Mouse (Mus musculus) right cerebral cortex, postnatal 36 days (tissue): ENCODE data around the gene Rnf220.

Source experiments
- DNase-seq, 2 experiments: peaks; one replicate each; pipeline ENCODE4 v3.0.0; 2022; ENCODE audit warnings: low spot score in 2 of 2, mixed read lengths in 1 of 2

Rnf220 gene

DNA sequence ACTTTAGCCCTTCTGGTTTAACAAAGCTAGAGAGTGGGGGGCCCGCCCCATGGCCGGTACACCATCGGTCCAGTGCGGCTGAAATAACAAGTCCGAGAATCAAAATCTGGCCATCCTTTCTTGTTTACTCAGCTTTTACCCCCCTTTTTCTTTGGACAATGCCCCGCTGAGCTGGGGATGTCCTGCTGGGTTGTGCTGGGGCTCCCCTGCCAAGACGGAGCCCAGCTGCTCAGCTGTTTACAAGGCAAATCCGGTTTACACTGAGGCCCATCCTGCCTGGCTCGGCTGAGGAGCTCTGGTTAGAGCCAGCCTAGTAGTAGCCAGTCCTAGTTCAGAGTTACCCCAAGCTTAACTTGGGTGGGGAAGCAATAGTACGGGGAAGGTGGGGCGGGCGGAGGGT is 154.1 kb downstream of the Rnf220 start:
- DNase-seq = no peak

- no peak for DNase-seq
Observed at GRCm38 (mm10) chr4:117341282-117341681, 155.6 kb downstream of the Rnf220 start.

DNA sequence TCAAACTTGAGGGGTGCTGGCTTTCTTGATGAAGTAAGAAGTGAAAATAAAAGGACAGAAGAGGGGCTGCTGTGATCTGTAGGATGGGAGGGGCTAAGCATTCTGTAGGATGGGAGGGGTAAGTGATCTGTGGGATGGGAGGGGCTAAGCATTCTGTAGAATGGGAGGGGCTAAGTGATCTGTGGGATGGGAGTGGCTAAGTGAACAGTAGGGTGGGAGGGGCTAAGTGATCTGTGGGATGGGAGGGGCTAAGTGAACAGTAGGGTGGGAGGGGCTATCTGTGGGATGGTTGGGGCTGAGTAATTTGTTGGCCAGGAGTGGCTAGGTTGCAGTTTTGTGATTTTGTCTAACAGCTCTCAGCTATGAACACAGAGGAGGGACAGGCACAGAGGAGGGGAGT is 157.1 kb downstream of the Rnf220 start:
- DNase-seq = no peak

DNA sequence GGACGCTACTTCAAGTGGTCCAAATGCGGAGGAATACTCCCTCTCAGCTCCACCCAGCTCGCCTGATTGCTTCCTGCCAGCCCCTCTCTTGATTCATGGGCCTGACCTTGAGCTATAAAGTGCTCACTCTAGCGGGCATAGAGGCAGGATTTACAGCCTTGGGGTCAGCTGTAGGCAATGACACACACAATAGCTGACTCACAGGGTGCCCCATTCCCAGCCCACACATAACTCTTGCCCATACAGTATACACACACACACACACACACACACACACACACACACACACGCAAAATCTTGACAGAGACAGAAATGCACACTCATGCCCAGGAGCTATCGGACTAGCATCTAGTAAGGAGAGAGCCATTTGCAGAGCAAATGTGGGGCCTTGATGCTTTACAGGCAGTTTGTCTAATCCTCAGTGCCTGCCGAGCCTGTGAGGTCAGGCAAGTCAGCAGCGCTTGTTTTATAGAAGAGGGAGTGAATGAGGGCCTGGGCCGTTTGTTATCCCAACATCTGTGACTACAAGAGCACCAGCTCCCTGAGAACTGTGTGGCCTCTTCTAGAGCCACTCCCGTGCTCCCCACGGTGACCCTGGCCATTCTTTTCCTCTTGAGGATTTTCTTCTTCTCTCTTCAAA is 165.9 kb downstream of the Rnf220 start:
- DNase-seq = no peak

DNA sequence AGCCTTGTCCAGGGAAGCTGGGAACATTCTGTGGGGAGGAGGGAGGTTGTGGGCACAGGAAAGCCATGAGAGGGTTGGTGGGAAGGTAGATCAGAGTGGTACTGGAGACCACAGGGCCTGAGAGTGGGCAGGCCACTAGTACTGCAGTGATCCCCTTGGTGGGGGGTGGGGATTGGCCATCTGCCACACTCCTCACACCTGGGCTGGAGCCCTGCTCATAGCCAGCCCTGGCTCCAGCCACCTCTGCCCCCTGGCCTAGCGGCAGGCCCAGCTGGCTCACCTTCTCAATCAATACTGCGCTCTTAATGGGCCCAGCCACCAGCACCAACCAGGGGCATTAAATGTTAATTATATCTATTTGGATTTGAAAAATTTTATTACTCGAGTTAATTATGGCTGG is 166.7 kb downstream of the Rnf220 start:
- DNase-seq = no peak

DNA sequence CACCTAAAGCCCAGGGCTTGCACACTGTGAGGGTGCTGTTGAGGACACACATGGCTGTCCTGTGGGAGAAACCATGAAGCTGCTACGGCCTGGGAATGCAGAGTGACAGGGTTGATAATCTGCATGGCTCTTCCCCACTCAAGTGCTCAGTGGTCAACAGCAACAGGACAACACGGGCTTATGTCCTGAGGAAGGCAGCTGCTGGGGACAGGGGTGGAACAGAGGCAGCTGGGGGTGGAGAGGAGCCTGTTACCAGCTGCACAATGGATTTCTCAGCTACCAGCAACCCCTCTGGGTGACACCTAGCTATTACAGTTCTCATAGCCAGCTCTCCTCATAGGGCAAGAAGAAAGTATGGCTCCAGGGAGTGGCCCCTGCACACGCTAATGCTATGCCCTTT is 169.9 kb downstream of the Rnf220 start:
- DNase-seq = no peak

- no peak for DNase-seq
Observed at GRCm38 (mm10) chr4:117325076-117325475, 171.8 kb downstream of the Rnf220 start.

- no peak for DNase-seq
Observed at GRCm38 (mm10) chr4:117323515-117324344, 173.1 kb downstream of the Rnf220 start.

DNA sequence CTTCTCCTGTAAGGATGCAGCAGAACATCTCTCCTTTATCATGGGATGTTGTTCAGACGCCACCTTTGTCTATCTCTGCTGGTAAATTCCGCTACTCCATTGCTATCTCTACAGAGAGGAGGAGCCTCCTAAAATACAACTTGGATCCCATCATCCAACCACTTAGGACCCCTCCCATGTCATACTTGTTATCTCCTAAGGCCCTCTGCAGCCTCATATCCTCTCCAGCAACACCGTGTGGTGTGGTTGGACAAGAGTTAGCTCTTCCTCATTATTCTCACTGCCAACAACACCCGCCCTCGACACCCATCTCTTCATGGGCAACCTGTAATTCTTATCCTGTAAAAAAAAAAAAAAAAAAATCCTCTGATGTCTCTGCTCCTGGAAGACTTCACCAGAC is 175.8 kb downstream of the Rnf220 start:
- DNase-seq = no peak

DNA sequence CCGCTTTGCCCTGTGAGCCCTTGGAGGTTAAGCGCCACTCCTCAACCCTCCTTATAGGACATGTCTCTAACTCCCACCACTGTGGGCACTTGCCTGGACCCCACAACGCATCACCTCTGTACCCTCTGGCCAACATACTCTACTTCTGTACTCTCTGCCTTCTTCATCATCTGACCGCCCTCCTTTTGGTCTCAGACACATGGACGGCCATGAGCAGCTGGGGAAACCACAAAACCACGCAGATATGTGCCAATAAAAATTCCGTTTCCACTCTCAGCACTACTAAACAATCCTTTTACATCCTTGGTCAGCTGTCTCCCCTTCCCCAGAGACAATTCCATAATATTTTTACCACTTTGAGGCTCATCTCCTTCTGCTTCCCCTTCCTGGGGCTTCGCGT is 178.3 kb downstream of the Rnf220 start:
- DNase-seq = no peak

DNA sequence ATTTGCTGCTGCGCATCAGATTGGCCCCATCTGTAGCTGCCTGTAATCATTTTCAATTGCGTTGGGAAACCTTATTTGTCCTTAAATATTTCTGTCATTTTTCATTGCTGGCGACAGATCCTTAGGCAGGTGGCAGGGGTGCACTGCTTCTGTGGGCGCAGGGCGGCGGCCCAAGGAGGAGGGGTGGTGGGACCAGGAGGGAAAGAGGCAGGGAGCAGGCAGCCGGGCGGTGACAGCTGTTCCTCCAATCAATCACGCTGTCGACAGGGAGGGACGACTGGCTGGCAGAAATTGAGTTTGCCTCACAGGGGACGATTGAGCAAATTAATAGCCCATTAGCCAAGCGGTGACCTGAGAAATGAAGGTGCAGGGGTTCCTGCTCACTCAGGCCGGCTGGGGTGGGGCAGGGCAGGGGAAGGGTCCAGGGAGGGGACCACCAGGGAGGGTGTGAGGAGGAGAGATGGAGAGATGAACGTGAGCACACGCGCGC is 179.1 kb downstream of the Rnf220 start:
- no peak for DNase-seq

- no peak for DNase-seq
Observed at GRCm38 (mm10) chr4:117316800-117317199, 180.1 kb downstream of the Rnf220 start.

DNA sequence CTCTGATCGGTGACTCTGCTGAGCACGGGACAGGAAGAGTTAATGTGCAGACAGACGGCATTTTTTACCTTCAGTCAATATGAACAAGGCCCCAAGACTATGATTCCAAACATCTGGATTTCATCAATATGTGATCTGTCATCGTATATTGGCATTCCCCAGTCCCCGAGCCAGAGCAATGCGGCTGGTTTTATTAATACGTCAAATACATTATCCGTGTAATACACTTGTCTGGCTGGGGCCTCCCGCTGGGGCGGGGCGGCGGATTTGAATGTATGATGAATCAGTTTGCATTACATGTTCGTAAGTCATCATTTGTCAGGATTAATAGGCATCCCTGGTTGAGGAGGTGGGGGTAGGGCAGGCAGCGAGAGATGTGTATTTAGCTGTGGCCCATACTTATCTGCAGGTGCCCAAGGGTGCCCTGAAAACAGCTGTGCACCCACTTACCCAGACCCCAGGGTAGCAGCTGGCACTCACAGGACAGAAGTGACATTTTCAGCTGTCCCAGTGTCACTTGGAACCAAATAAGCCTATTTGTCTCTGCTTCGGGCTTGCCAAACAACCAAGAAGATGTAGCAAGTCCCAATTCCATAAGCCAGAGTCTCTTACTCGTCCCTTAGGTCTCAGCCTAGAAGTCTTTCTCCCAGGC is 181.9 kb downstream of the Rnf220 start:
- DNase-seq = no peak

- DNase-seq = no peak
Observed at GRCm38 (mm10) chr4:117313085-117313424, 183.8 kb downstream of the Rnf220 start.

GRCm38 (mm10) chr4:117312416-117313084 is 184.3 kb downstream of the Rnf220 start:
- DNase-seq = no peak

GRCm38 (mm10) chr4:117311891-117312290 is 185.0 kb downstream of the Rnf220 start:
- no peak for DNase-seq

DNA sequence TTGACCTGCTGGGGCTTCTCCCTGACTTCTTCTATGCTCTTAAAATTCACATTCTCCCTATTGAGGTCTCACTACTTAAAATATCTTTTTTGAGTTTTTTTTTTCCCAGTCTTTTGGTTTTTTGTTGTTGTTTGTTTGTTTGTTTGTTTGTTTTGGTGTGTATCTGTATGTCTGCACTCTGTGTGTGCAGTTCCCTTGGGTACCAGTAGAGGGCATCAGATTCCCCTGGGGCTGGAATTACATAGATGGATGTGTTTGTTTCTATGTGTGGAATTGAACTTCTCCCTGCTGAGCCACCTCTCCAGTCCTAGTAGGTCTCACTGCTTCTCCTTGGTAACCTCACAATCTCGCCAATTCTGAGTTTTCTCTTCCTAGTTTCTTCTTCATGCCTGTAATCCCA is 187.4 kb downstream of the Rnf220 start:
- DNase-seq = no peak

DNA sequence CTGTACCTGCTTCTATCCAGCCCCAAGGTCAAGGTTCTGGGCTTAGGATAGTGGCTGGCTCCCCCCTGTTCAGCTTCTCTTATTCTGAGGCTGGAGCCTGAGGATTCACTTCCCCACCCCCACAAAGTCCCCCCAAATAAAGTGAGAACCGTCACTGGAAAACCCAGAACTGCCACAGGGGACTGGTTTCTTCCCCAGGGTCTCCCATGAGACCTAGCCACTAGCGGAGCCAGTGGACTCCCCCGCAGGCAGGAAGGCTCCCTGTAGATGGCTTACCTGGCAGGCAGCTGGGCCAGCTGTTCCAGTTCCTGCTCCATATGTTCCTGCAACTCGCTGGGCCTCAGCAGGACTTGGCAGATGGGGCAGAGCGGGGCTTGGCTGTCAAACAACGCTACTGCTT is 189.6 kb downstream of the Rnf220 start:
- DNase-seq = no peak

DNA sequence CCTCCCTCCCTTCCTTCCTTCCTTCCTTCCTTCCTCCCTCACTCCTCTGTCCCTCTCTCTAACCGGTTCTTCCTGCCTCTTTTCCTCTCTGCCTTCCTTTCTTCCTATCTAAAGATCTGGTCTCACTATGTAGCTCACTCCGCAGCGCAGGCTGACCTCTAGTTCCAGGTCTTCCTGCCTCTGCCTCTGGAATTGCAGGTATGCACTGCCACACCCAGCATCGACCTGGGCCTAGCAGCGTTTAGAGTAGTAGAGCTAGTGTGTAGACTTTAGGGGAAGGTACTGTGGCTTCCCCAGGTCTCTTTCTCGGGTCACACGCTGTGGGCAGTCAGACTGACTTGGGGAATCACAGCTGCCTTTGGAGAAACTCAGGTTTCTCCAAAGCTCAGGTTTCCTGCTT is 191.4 kb downstream of the Rnf220 start:
- DNase-seq = no peak

DNA sequence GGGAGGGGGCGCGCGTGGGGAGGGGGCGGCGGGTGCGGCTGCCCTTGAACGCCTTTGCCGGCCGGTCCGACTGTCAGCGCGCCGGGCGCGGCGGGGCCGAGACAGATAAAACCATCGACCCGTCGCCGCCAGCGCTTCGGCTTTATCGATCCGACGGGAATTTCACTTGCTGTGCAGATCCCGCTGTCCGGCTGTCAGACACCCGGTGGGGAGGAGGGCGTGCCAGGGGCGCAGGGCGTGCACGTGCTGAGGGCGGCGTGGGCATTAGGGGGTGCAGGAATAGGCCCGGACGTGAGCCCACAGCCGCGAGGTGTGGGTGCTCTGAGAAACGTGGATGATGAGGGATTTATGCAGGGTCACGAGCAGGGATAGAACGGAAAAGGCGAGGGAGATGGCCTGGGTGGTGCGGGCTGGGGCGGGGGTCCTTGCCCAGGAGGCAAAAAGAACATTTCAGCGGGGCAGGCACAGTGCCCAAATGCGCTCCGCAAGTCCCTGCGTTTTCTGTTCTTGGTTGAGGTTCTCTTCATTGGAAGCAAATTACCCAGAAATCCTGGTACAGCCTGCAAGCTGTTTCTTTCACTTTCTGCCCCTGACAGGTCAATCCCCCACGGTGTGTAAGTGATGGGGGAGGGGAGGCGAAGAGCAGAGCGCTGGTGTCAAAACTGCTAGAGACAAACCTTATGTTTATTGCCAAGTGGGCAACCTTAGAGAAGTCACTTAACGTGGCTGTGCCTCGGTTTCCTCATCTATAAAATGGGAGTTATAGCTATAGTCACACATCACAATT is 192.4 kb downstream of the Rnf220 start:
- DNase-seq = no peak

- DNase-seq = no peak
Observed at GRCm38 (mm10) chr4:117303581-117304238, 193.1 kb downstream of the Rnf220 start.
